Mouse (Mus musculus): ENCODE measurements around the gene Rxfp4. TPM values are rescaled to one million over a fixed set of nuclear protein-coding genes. Genes with fewer than 3 reads are reported as not detected.

The Rxfp4 gene
- polyA plus RNA-seq, 1 experiment from 2014 or later = not detected

DNA sequence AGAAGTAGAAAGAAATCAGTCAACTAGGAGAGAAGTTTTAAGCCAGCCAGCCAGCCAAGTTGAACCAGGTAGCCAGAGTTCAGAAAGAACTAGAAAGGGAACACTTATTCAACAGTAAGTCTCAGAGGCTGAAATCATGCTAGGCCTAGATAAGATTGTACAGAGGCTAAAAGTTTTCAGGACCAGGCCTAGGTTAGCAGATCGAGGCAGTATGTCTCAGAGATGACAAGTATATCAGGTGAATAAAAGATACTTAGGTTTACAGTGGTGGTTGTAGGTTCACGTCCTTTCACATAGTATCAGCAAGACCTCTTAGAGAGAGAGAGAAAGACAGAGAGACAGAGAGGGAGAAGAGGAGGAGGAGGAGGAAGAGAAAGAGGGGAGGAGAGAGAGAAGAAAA, 30.9 kb upstream of the Rxfp4 start:
- no peak for TF ChIP-seq CTCF (IDR thresholded peaks at IDR 0.05; ENCODE audit: low read depth)
- no peak for ATAC-seq
- H3K4me3 ChIP-seq (ENCODE audit: low read depth, low read length) = no peak overlapping the region

GRCm38 (mm10) chr3:88677399-88677798, 24.5 kb upstream of the Rxfp4 start:
- H3K9ac ChIP-seq (ENCODE audit: low read depth, low read length) = peak overlapping the region; percentile 45; the same call in 1 of the 2 replicates
- H3K27me3 ChIP-seq (replicated peaks; ENCODE audit: control insufficient read depth, insufficient read depth, low read length) = no peaks in the 10 kb centered on the region
- H3K4me3 ChIP-seq (ENCODE audit: low read depth, low read length) = peak overlapping the region; percentile 40
- peak; percentile 93 for TF ChIP-seq CTCF (IDR thresholded peaks at IDR 0.05; ENCODE audit: low read depth)
- no peaks in the 10 kb centered on the region for H3K9me3 ChIP-seq (ENCODE audit: control insufficient read depth)
- H3K4me1 ChIP-seq (replicated peaks; ENCODE audit: control insufficient read depth, insufficient read depth, low read length) = no peaks in the 10 kb centered on the region
- ATAC-seq = peak; percentile 67
- no peak overlapping the region for H3K27ac ChIP-seq (ENCODE audit: low read depth, low read length)
- peak overlapping the region; percentile 70 for H3K4me2 ChIP-seq (replicated peaks; ENCODE audit: low read depth)
- WGBS = 7% methylated on average over 11 of the region's 11 CpGs
- no peaks in the 10 kb centered on the region for H3K36me3 ChIP-seq (ENCODE audit: control insufficient read depth, insufficient read depth)

More for the DNA sequence above, 30.9 kb upstream of the Rxfp4 start:
- 48% methylated on average over 2 of the region's 2 CpGs for WGBS
- no peaks in the 10 kb centered on the region for H3K27me3 ChIP-seq (replicated peaks; ENCODE audit: control insufficient read depth, insufficient read depth, low read length)
- H3K4me1 ChIP-seq (replicated peaks; ENCODE audit: control insufficient read depth, insufficient read depth, low read length) = no peaks in the 10 kb centered on the region
- H3K9ac ChIP-seq (ENCODE audit: low read depth, low read length) = no peak overlapping the region
- no peaks in the 10 kb centered on the region for H3K36me3 ChIP-seq (ENCODE audit: control insufficient read depth, insufficient read depth)
- H3K27ac ChIP-seq (ENCODE audit: low read depth, low read length) = peak overlapping the region; percentile 72
- no peak overlapping the region for H3K4me2 ChIP-seq (replicated peaks; ENCODE audit: low read depth)
- no peaks in the 10 kb centered on the region for H3K9me3 ChIP-seq (ENCODE audit: control insufficient read depth)

- no peak overlapping the region for H3K4me3 ChIP-seq (ENCODE audit: low read depth, low read length)
- H3K9me3 ChIP-seq (ENCODE audit: control insufficient read depth) = no peaks in the 10 kb centered on the region
- no peak overlapping the region for H3K9ac ChIP-seq (ENCODE audit: low read depth, low read length)
- WGBS = 61% methylated on average over 4 of the region's 4 CpGs
- 0 out of 2 replicates have a peak, but pooled peaks have one; percentile 12 for TF ChIP-seq CTCF (IDR thresholded peaks at IDR 0.05; ENCODE audit: low read depth)
- H3K36me3 ChIP-seq (ENCODE audit: control insufficient read depth, insufficient read depth) = no peaks in the 10 kb centered on the region
- no peak overlapping the region for H3K27ac ChIP-seq (ENCODE audit: low read depth, low read length)
- no peak for ATAC-seq
- no peaks in the 10 kb centered on the region for H3K4me1 ChIP-seq (replicated peaks; ENCODE audit: control insufficient read depth, insufficient read depth, low read length)
- H3K27me3 ChIP-seq (replicated peaks; ENCODE audit: control insufficient read depth, insufficient read depth, low read length) = no peaks in the 10 kb centered on the region
- H3K4me2 ChIP-seq (replicated peaks; ENCODE audit: low read depth) = no peak overlapping the region
Measured at GRCm38 (mm10) chr3:88664095-88664494, 11.2 kb upstream of the Rxfp4 start.

- no peak for ATAC-seq
- no peak for TF ChIP-seq CTCF (IDR thresholded peaks at IDR 0.05; ENCODE audit: low read depth)
- 29% methylated on average over 6 of the region's 6 CpGs for WGBS
- Histone ChIP-seq H3K4me2 (replicated peaks; ENCODE audit: low read depth) (no peak overlapping the region), H3K9me3 (ENCODE audit: control insufficient read depth) (no peaks in the 10 kb centered on the region), H3K4me1 (replicated peaks; ENCODE audit: control insufficient read depth, insufficient read depth, low read length) (no peaks in the 10 kb centered on the region), H3K9ac (ENCODE audit: low read depth, low read length) (no peak overlapping the region), H3K36me3 (ENCODE audit: control insufficient read depth, insufficient read depth) (no peaks in the 10 kb centered on the region), H3K4me3 (ENCODE audit: low read depth, low read length) (no peak overlapping the region), H3K27me3 (replicated peaks; ENCODE audit: control insufficient read depth, insufficient read depth, low read length) (no peaks in the 10 kb centered on the region), H3K27ac (ENCODE audit: low read depth, low read length) (no peak overlapping the region)
Measured at GRCm38 (mm10) chr3:88659798-88660197, 6.9 kb upstream of the Rxfp4 start.

GRCm38 (mm10) chr3:88658441-88659127, 5.6 kb upstream of the Rxfp4 start:
- ATAC-seq = no peak
- Histone ChIP-seq H3K27me3 (replicated peaks; ENCODE audit: control insufficient read depth, insufficient read depth, low read length) (no peaks in the 10 kb centered on the region), H3K9me3 (ENCODE audit: control insufficient read depth) (no peaks in the 10 kb centered on the region), H3K36me3 (ENCODE audit: control insufficient read depth, insufficient read depth) (no peaks in the 10 kb centered on the region), H3K4me1 (replicated peaks; ENCODE audit: control insufficient read depth, insufficient read depth, low read length) (no peaks in the 10 kb centered on the region), H3K4me3 (ENCODE audit: low read depth, low read length) (no peak overlapping the region), H3K4me2 (replicated peaks; ENCODE audit: low read depth) (no peak overlapping the region), H3K9ac (ENCODE audit: low read depth, low read length) (no peak overlapping the region), H3K27ac (ENCODE audit: low read depth, low read length) (no peak overlapping the region)
- 34% methylated on average over 5 of the region's 5 CpGs for WGBS
- no peak for TF ChIP-seq CTCF (IDR thresholded peaks at IDR 0.05; ENCODE audit: low read depth)

- Histone ChIP-seq H3K27ac (ENCODE audit: low read depth, low read length) (no peak overlapping the region), H3K4me2 (replicated peaks; ENCODE audit: low read depth) (no peak overlapping the region), H3K4me1 (replicated peaks; ENCODE audit: control insufficient read depth, insufficient read depth, low read length) (no peaks in the 10 kb centered on the region), H3K9me3 (ENCODE audit: control insufficient read depth) (no peaks in the 10 kb centered on the region), H3K9ac (ENCODE audit: low read depth, low read length) (no peak overlapping the region), H3K27me3 (replicated peaks; ENCODE audit: control insufficient read depth, insufficient read depth, low read length) (no peaks in the 10 kb centered on the region), H3K36me3 (ENCODE audit: control insufficient read depth, insufficient read depth) (no peaks in the 10 kb centered on the region), H3K4me3 (ENCODE audit: low read depth, low read length) (no peak overlapping the region)
- ATAC-seq = no peak
- 83% methylated on average over 8 of the region's 8 CpGs for WGBS
- TF ChIP-seq CTCF (IDR thresholded peaks at IDR 0.05; ENCODE audit: low read depth) = no peak
Measured at GRCm38 (mm10) chr3:88655619-88656018, 2.7 kb upstream of the Rxfp4 start.
